Mouse (Mus musculus) Muller cell, postnatal 12 days (primary cell): ENCODE measurements around the gene Cd2ap.
A peak's percentile ranks its signal among the peaks of the same experiment; 100 is the strongest.
"Not testable (repeated sequence)": the region's sequence is repeated elsewhere in the genome, so short reads cannot be mapped to it uniquely, and the experiment has no call there.

ENCODE experiments used
- DNase-seq: peaks from one replicate; pipeline ENCODE4 v3.0.0-alpha.2; 2015; ENCODE audit errors: inconsistent ontology term

The Cd2ap gene

GRCm38 (mm10) chr17:42876001-42876903, at the start of gene Cd2ap:
Gene Cd2ap (minus strand): TSS chr17:42876665.
- peak; percentile 97 for DNase-seq

- no peak for DNase-seq
Observed at GRCm38 (mm10) chr17:42924731-42925130, 48.3 kb upstream of the Cd2ap start.

- no peak for DNase-seq
Observed at GRCm38 (mm10) chr17:42918810-42919209, 42.3 kb upstream of the Cd2ap start.

- DNase-seq = no peak
Observed at GRCm38 (mm10) chr17:42914726-42915125, 38.3 kb upstream of the Cd2ap start.

- DNase-seq = peak; percentile 1
Observed at GRCm38 (mm10) chr17:42912193-42912592, 35.7 kb upstream of the Cd2ap start.

GRCm38 (mm10) chr17:42910476-42910875, 34.0 kb upstream of the Cd2ap start:
- no peak for DNase-seq

GRCm38 (mm10) chr17:42909376-42909775, 32.9 kb upstream of the Cd2ap start:
- no peak for DNase-seq

GRCm38 (mm10) chr17:42908744-42909370, 32.4 kb upstream of the Cd2ap start:
- no peak for DNase-seq

GRCm38 (mm10) chr17:42908136-42908535, 31.7 kb upstream of the Cd2ap start:
- DNase-seq = no peak

- not testable (repeated sequence) for DNase-seq
Observed at GRCm38 (mm10) chr17:42906456-42906855, 30.0 kb upstream of the Cd2ap start.

GRCm38 (mm10) chr17:42905919-42906318, 29.5 kb upstream of the Cd2ap start:
- no peak for DNase-seq

- no peak for DNase-seq
Observed at GRCm38 (mm10) chr17:42900795-42901194, 24.3 kb upstream of the Cd2ap start.

- DNase-seq = no peak
Observed at GRCm38 (mm10) chr17:42887282-42887707, 10.8 kb upstream of the Cd2ap start.

- no peak for DNase-seq
Observed at GRCm38 (mm10) chr17:42885091-42885501, 8.6 kb upstream of the Cd2ap start.

- no peak for DNase-seq
Observed at GRCm38 (mm10) chr17:42884382-42884781, 7.9 kb upstream of the Cd2ap start.

- no peak for DNase-seq
Observed at GRCm38 (mm10) chr17:42883769-42884168, 7.3 kb upstream of the Cd2ap start.

- no peak for DNase-seq
Observed at GRCm38 (mm10) chr17:42883315-42883714, 6.8 kb upstream of the Cd2ap start.

GRCm38 (mm10) chr17:42882873-42883272, 6.4 kb upstream of the Cd2ap start:
- no peak for DNase-seq

- no peak for DNase-seq
Observed at GRCm38 (mm10) chr17:42876904-42877425, 500 bp upstream of the Cd2ap start.

GRCm38 (mm10) chr17:42875571-42876000, 879 bp downstream of the Cd2ap start:
- no peak for DNase-seq

GRCm38 (mm10) chr17:42875015-42875414, 1.4 kb downstream of the Cd2ap start:
- DNase-seq = peak; percentile 73

- DNase-seq = no peak
Observed at GRCm38 (mm10) chr17:42870465-42870864, 6.0 kb downstream of the Cd2ap start.

- no peak for DNase-seq
Observed at GRCm38 (mm10) chr17:42863186-42863585, 13.3 kb downstream of the Cd2ap start.
